Mouse (Mus musculus) heart, embryonic 16.5 days (tissue): ENCODE measurements around the gene Ak8. TPM values are rescaled to one million over a fixed set of nuclear protein-coding genes. Genes with fewer than 3 reads are reported as not detected.

Source experiments
- ATAC-seq: fragments of 200-750 bp; cut with Nextera tagmentation; replicated peaks from 2 replicates; pipeline ENCODE4 v1.8.0; 2017; ENCODE audit warnings: moderate number of reproducible peaks; ENCODE audit not compliant: insufficient read depth, low FRiP score; ENCODE audit errors: extremely low read depth
- H3K27ac ChIP-seq: fragments of 300-500 bp; sonication (generic); 2 replicates; pipeline ENCODE4 v1.5.1; 2014; ENCODE audit warnings: mild to moderate bottlenecking, low read length, control low read depth, moderate library complexity
- H3K27me3 ChIP-seq: fragments of 300-500 bp; sonication (generic); 2 replicates; pipeline ENCODE4 v1.6.1; 2014; ENCODE audit warnings: low read length, mixed read lengths; ENCODE audit not compliant: control insufficient read depth, insufficient read depth
- H3K36me3 ChIP-seq: fragments of 300-500 bp; sonication (generic); 2 replicates; pipeline ENCODE4 v1.6.1; 2014; ENCODE audit not compliant: control insufficient read depth, insufficient read depth
- H3K4me1 ChIP-seq: fragments of 300-500 bp; sonication (generic); 2 replicates; pipeline ENCODE4 v1.6.1; 2014; ENCODE audit warnings: low read length, mixed read lengths; ENCODE audit not compliant: control insufficient read depth, insufficient read depth
- H3K4me2 ChIP-seq: fragments of 300-500 bp; sonication (generic); 2 replicates; pipeline ENCODE4 v1.6.1; 2014; ENCODE audit warnings: low read depth, mild to moderate bottlenecking, control low read depth, low read length
- H3K4me3 ChIP-seq: fragments of 300-500 bp; sonication (generic); 2 replicates; pipeline ENCODE4 v1.5.1; 2014; ENCODE audit warnings: mild to moderate bottlenecking, control low read depth, low read length
- H3K9ac ChIP-seq: fragments of 300-500 bp; sonication (generic); 2 replicates; pipeline ENCODE4 v1.6.1; 2014; ENCODE audit warnings: low read length, control low read depth
- H3K9me3 ChIP-seq: fragments of 300-500 bp; sonication (generic); replicated peaks from 2 replicates; pipeline ENCODE4 v1.6.1; 2016; ENCODE audit warnings: low read length; ENCODE audit not compliant: control insufficient read depth
- WGBS: fragments of 180-500 bp; shearing (Covaris S2); extraction: QIAGEN DNeasy Blood & Tissue Kit; methylation state at CpG from one replicate; pipeline ENCODE4 v1.1.7; 2014; 5-methylcytosine and 5-hydroxymethylcytosine counted together
- polyA plus RNA-seq: library from polyadenylated mRNA; unstranded; fragments of >200 nt; fragmentation: Nextera tagmentation; extraction: Ambion mirVana; gene quantifications from 2 replicates; pipeline ENCODE4 v1.2.1, GENCODE M21; 2015

Ak8 gene
- polyA plus RNA-seq, 1 experiment from 2014 or later = 0.30 TPM

DNA sequence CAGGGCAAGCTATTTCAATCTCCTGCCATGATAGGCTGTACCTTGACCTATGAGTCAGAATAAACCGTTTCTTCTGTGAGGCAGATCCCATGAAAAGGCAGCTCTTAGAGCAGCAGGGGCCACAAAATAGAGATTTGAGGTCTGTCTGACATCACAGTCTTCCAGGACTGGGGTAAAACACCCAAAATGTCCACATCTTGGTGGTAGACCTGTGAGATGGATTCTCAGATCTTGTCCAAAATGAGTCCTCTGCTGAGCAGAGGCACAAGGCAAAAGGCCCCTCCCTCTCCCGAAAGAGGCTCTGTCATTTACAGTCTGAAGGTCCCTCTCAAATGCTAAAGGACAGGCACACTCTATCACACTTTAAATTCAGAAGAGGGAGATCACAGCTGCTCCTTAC, 47.7 kb downstream of the Ak8 start:
- WGBS = 85% methylated on average over 2 of the region's 2 CpGs
- Histone ChIP-seq H3K4me1 (peaks cover 11% of the 10 kb centered on the region), H3K27ac (no peak overlapping the region), H3K4me2 (no peak overlapping the region), H3K9me3 (no peaks in the 10 kb centered on the region), H3K4me3 (no peak overlapping the region), H3K36me3 (no peaks in the 10 kb centered on the region), H3K27me3 (peaks cover 5% of the 10 kb centered on the region), H3K9ac (no peak overlapping the region)
- ATAC-seq = no peak

DNA sequence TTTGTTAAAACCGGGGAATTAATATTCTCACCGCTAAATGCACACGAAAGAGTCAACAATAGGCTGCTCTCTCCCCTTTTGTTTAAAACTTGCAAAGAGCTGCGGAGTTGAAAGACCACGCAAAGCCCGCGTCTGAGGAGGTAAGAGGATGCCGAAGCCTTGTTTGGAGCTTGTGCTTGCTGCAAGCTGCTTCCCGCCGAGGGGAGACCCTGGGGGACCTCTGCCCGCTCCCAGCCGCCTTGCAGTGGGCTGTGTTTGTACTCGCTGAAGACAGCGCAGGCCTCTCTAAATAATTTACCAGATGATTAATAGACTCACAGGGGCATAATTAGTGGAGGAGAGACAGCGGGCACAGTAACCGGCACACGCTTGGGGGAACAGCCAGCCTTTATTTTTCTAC, 51.2 kb downstream of the Ak8 start:
- Histone ChIP-seq H3K27ac (no peak overlapping the region), H3K4me3 (peak overlapping the region; percentile 49), H3K9ac (peak overlapping the region; percentile 44; the same call in 1 of the 2 replicates), H3K36me3 (no peaks in the 10 kb centered on the region), H3K9me3 (no peaks in the 10 kb centered on the region), H3K4me2 (peak overlapping the region; percentile 68), H3K27me3 (peaks cover 13% of the 10 kb centered on the region), H3K4me1 (peaks cover 12% of the 10 kb centered on the region)
- WGBS = 4% methylated on average over 17 of the region's 17 CpGs
- ATAC-seq = no peak

DNA sequence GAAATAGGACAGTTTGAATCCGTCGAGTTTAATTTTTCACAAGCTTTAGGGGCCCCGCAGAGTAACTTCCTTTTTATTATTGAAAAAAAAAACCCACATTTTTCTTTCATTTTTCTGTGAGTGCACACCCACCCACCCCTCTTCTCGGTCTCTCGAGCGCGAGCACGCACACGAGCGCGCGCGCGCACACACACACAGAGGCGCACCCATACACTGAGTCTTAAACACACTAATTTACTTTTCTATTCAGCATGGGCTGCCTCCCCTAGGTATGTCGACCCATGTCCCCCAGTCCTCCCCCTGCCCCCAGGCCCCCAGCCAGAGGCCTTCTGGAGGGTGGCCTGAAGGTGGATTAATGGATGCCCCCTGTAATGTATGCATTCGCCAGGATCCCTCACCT, 51.7 kb downstream of the Ak8 start:
- WGBS = 19% methylated on average over 17 of the region's 17 CpGs
- Histone ChIP-seq H3K4me3 (peak overlapping the region; percentile 49), H3K27me3 (peaks cover 13% of the 10 kb centered on the region), H3K4me1 (peaks cover 12% of the 10 kb centered on the region), H3K9ac (peak overlapping the region; percentile 44; the same call in 1 of the 2 replicates), H3K9me3 (no peaks in the 10 kb centered on the region), H3K4me2 (peak overlapping the region; percentile 68), H3K36me3 (no peaks in the 10 kb centered on the region), H3K27ac (no peak overlapping the region)
- no peak for ATAC-seq

DNA sequence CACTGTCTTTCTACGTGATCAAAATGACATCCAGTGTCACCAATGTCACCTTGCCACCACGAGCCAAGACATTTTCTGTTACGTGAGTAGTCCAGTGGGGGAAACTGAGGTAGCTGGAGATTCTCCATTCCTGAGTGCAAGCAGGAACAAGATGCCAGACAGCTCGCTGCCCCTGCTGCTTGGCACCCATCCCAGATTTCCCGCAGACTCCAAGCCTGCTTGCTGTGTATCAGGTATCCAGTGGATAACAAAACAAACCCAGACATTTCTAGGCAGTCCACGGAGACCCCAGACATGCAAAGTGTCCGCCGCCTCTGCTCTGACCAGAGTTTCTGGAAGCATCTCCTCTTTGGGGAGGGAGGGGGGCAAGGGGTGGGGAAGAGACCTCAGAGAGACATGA, 52.4 kb downstream of the Ak8 start:
- Histone ChIP-seq H3K27ac (no peak overlapping the region), H3K4me2 (no peak overlapping the region), H3K27me3 (peaks cover 13% of the 10 kb centered on the region), H3K36me3 (no peaks in the 10 kb centered on the region), H3K4me1 (peaks cover 12% of the 10 kb centered on the region), H3K4me3 (no peak overlapping the region), H3K9me3 (no peaks in the 10 kb centered on the region), H3K9ac (no peak overlapping the region)
- WGBS = 29% methylated on average over 8 of the region's 8 CpGs
- ATAC-seq = no peak

DNA sequence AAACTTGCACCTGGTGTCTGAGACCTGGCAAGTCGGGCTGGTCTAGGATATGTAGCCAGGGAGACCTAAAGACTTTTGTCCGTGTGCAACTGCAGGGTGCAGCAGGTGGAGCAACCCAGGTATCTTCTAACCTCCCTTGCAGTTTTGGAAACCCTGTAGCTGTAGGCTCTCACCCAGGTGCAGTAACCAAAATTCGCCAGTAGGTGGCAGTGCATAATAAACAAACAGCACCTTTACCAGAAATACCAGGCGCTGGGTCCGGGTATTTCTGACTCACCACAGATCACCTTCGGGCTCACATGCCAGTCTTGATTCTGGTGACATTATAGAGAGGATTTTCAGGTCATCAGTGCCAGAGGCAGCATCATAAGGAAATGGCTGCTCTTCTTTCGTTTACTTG, 55.5 kb downstream of the Ak8 start:
- no peak for ATAC-seq

DNA sequence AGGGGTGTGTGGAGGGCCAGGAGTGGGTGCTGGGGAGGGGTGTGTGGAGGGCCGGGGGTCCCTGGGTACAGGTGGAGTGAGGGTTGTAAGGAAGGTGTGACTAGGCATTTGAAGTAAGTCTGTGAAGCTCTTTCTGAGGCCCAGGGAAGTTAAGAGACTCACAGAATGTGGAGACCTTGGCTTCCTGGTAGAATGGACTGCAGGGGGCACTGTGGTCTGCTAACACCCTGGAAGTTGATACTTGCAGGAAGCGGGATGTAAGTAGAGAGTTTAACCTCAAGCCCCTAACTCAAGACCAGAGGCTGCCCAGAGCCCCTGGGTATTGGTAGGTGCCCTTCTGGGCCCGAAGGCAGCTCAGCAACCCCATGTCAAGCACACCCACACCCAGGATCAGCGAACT, 56.2 kb downstream of the Ak8 start:
- H3K27me3 ChIP-seq = peaks cover 8% of the 10 kb centered on the region; the same call in 1 of the 2 replicates
- WGBS = 27% methylated on average over 4 of the region's 4 CpGs
- no peak overlapping the region for H3K27ac ChIP-seq
- H3K9me3 ChIP-seq = no peaks in the 10 kb centered on the region
- H3K4me1 ChIP-seq = peaks cover 12% of the 10 kb centered on the region
- H3K36me3 ChIP-seq = no peaks in the 10 kb centered on the region
- no peak overlapping the region for H3K9ac ChIP-seq
- ATAC-seq = no peak
- no peak overlapping the region for H3K4me3 ChIP-seq
- H3K4me2 ChIP-seq = no peak overlapping the region

More for the DNA sequence above, 55.5 kb downstream of the Ak8 start:
- Histone ChIP-seq H3K4me1 (peaks cover 12% of the 10 kb centered on the region), H3K4me2 (no peak overlapping the region), H3K27me3 (peaks cover 10% of the 10 kb centered on the region), H3K27ac (no peak overlapping the region), H3K9me3 (no peaks in the 10 kb centered on the region), H3K9ac (no peak overlapping the region), H3K36me3 (no peaks in the 10 kb centered on the region), H3K4me3 (no peak overlapping the region)
- WGBS = 3% methylated on average over 7 of the region's 7 CpGs

DNA sequence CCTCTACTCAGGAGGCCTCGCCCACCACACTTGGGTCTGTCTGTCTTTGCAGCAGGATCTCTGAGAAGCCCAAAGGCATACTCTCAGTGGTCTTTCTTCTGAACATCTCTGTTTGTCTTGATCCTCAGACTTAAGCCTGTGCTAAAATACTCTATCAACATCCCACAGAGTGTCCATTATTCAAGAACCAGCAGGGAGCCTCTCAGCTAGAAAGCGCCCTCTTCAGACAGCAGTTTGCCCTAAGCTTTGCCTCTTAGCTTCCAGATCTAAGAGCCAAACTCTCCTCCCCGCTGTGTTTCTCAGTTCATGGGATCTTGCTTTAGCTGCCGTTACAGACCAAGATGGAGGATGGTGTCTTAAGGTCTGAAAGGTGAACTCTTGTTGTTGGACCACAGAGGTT, 59.5 kb downstream of the Ak8 start:
- no peak for ATAC-seq
- no peak overlapping the region for H3K4me2 ChIP-seq
- H3K27me3 ChIP-seq = no peaks in the 10 kb centered on the region
- no peaks in the 10 kb centered on the region for H3K9me3 ChIP-seq
- 48% methylated on average over 4 of the region's 4 CpGs for WGBS
- H3K36me3 ChIP-seq = no peaks in the 10 kb centered on the region
- no peaks in the 10 kb centered on the region for H3K4me1 ChIP-seq
- H3K9ac ChIP-seq = no peak overlapping the region
- H3K4me3 ChIP-seq = no peak overlapping the region
- no peak overlapping the region for H3K27ac ChIP-seq

DNA sequence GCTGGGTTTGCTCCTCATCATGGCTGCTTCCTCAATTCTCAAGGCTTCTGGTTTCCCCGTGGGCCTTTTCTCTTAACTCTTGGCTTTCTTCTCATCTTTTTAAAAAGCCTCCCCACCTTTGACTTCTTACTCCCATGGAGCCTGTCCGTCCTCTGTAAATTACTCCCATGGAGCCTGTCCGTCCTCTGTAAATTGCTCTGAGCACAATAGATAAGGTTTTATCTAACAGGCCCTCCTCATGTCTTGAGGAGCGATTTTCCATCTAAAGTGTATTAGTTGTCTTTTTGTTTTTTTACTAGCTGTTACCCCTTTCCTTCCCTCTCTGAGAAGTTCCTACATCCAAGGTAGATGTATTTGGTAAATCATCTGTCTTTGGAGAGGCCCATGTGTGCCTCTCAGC, 66.6 kb downstream of the Ak8 start:
- 64% methylated on average over 4 of the region's 4 CpGs for whole genome bisulfite sequencing
- H3K9me3 ChIP-seq = no peaks in the 10 kb centered on the region
- H3K27me3 ChIP-seq = no peaks in the 10 kb centered on the region
- no peak overlapping the region for H3K27ac ChIP-seq
- H3K4me1 ChIP-seq = peaks cover 8% of the 10 kb centered on the region
- no peak overlapping the region for H3K4me2 ChIP-seq
- no peak overlapping the region for H3K4me3 ChIP-seq
- no peak overlapping the region for H3K9ac ChIP-seq
- ATAC-seq = no peak
- no peaks in the 10 kb centered on the region for H3K36me3 ChIP-seq

DNA sequence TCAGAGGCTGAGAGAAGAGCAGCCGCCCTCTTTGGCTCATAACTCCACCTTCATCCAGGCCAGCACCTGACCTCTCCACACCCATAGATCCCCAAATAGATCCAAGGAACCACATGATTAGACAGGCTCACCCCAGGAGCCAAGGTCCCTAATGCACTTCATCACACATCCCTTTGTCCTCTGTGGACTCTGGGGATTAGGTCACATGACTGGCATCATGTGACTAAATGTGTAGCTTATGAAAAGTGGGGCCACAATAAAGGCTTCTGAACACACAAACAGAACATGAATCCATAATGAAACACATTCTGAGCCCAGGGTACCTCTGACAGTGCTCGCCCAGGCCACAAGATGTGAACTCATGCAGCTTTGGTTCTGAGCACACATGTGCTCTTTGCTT, 67.1 kb downstream of the Ak8 start:
- ATAC-seq = no peak
- Histone ChIP-seq H3K27ac (no peak overlapping the region), H3K36me3 (no peaks in the 10 kb centered on the region), H3K4me3 (no peak overlapping the region), H3K9me3 (no peaks in the 10 kb centered on the region), H3K9ac (no peak overlapping the region), H3K4me1 (peaks cover 11% of the 10 kb centered on the region), H3K27me3 (no peaks in the 10 kb centered on the region), H3K4me2 (no peak overlapping the region)
- WGBS = 78% methylated on average over 2 of the region's 2 CpGs

DNA sequence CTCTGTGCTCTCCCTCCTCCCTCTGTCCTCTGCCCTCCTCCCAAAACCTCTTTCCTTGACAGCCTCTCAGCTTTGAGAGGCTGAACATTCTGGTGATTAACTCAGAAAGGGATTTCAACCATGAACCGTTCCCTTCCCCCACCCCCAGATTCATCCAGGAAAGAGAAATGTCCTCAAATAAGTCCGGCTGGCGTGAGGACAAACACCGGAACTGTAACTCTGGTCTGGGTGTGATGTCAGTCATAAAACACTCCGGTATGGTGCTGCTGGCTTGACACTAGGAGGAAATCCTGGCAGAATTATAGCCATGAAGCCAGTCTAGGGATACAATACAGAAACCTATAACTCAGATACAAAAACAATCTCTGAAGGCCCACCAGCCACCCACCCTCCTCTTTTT, 70.7 kb downstream of the Ak8 start:
- WGBS = 18% methylated on average over 5 of the region's 5 CpGs
- peak overlapping the region; percentile 51 for H3K27ac ChIP-seq
- H3K4me1 ChIP-seq = peaks cover 14% of the 10 kb centered on the region
- H3K9me3 ChIP-seq = no peaks in the 10 kb centered on the region
- H3K4me3 ChIP-seq = no peak overlapping the region
- peak overlapping the region; percentile 6; the same call in 1 of the 2 replicates for H3K9ac ChIP-seq
- H3K36me3 ChIP-seq = no peaks in the 10 kb centered on the region
- H3K4me2 ChIP-seq = peak overlapping the region; percentile 42
- H3K27me3 ChIP-seq = no peaks in the 10 kb centered on the region
- ATAC-seq = no peak
